Mouse (Mus musculus) WW6 (cell line): ENCODE results near the gene Spata13.

Experiments
- DNase-seq: peaks from one replicate; pipeline ENCODE4 v3.0.0-alpha.2; 2013; ENCODE audit warnings: low read depth, low spot score

The Spata13 gene

DNA sequence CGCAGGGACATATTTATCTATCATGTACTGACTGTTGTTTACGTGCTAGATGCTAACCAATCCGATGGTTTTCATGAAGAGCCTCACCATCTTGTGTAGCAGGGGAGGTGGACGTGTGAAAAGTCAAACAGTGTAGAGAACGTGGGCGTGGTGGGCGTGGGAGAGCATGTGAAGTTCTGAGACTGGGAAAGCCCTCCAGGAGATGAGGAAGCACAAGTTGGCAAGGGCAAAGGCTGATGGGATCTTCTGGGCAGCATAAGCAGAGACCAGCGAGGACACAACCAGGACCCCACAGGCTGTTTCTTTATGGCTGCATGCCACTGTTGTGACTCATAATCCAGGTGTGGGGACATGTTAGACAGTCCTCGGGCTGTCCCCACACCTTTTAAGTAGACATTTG is 5.4 kb downstream of the Spata13 start:
- DNase-seq: no peak

- no peak for DNase-seq
Measured at GRCm38 (mm10) chr14:60641120-60641519, 7.3 kb downstream of the Spata13 start.

DNA sequence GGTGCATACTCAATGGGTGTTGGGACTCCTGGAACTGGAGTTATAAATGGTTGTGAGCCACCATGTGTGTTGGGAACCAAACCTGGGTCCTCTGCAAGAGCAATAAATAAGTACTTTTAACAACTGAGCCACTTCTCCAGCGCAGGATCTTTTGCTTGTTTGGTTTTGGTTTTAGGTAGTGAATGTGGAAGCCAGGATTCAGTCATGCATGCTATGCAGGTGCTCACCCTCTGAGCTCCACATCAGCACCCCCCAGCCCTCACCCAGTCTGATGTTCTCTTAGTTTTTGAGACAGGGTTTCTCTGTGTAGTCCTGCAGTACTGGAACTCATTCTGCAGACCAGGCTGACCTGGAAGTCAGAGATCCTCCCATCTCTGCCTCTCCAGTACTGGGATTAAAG is 8.3 kb downstream of the Spata13 start:
- DNase-seq: no peak

- no peak for DNase-seq
Measured at GRCm38 (mm10) chr14:60643098-60643870, 9.5 kb downstream of the Spata13 start.

DNA sequence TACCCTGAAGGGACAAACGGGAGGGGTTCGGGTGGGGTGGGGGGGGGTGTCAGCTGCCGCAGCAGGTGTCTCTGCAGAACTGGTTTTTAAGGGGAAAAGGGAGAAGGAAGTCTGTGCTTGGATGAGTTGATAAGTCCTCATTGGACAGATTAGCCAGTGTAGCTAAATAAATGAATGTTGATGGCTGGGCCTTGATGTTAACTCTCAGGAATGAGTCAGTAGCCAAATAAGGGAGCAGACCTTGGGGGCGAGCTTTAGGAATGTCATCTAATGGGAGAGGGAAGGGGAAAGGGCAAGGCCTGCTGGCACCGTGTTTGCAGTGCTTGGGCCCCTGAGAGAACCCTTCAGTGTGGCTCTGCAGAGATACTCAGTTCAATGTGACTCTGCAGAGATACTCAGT is 12.6 kb downstream of the Spata13 start:
- no peak for DNase-seq

GRCm38 (mm10) chr14:60647885-60648284 is 14.1 kb downstream of the Spata13 start:
- no peak for DNase-seq

- DNase-seq: no peak
Measured at GRCm38 (mm10) chr14:60648956-60649355, 15.2 kb downstream of the Spata13 start.

DNA sequence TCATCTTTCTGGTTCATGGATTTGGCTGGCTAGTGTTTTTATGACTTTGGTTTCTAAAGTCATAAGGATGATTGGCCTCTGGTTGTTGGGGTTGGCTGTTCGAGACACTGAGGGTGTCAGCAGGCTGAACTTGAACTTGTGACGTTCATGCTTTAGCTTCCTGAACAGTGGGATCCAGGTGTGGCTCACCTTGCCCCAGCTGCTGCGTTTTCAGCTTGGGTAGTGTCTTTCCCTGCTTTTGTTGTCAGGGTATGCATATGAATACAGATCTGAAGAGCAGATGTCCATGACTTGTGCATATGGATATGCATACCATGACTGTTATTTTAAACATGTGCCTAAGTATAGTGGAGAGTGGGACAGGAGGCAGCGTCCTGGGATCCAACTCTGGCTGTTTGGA is 19.4 kb downstream of the Spata13 start:
- no peak for DNase-seq

GRCm38 (mm10) chr14:60653977-60654376 is 20.2 kb downstream of the Spata13 start:
- DNase-seq: no peak

- no peak for DNase-seq
Measured at GRCm38 (mm10) chr14:60654708-60655107, 20.9 kb downstream of the Spata13 start.

GRCm38 (mm10) chr14:60655941-60656700 is 22.3 kb downstream of the Spata13 start:
- no peak for DNase-seq

- DNase-seq: no peak
Measured at GRCm38 (mm10) chr14:60656701-60657085, 22.9 kb downstream of the Spata13 start.

DNA sequence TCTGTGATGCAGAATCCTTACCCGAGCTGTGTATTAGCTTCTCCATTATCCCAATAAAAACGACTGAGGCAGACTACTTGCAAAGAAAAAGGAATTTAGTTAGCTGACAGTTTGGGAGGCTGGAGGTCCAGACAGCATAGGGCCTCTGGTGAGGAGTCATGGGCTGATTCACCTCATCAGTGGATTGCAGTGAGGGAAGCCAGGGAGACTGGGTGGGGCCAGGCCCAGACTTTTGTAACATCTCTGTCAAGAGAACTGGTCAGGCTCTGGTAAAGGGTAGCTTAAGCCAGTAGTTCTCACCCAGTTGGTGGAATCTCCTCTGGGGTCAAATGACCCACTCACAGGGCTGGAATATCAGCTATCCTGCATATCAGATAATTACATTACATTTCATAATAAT is 24.1 kb downstream of the Spata13 start:
- no peak for DNase-seq

- DNase-seq: no peak
Measured at GRCm38 (mm10) chr14:60659498-60659897, 25.7 kb downstream of the Spata13 start.

- DNase-seq: no peak
Measured at GRCm38 (mm10) chr14:60660591-60660990, 26.8 kb downstream of the Spata13 start.

GRCm38 (mm10) chr14:60661281-60661680 is 27.5 kb downstream of the Spata13 start:
- DNase-seq: no peak

GRCm38 (mm10) chr14:60663309-60663940 is 29.6 kb downstream of the Spata13 start:
- no peak for DNase-seq

- DNase-seq: no peak
Measured at GRCm38 (mm10) chr14:60664641-60665040, 30.8 kb downstream of the Spata13 start.

GRCm38 (mm10) chr14:60665263-60665662 is 31.5 kb downstream of the Spata13 start:
- no peak for DNase-seq

DNA sequence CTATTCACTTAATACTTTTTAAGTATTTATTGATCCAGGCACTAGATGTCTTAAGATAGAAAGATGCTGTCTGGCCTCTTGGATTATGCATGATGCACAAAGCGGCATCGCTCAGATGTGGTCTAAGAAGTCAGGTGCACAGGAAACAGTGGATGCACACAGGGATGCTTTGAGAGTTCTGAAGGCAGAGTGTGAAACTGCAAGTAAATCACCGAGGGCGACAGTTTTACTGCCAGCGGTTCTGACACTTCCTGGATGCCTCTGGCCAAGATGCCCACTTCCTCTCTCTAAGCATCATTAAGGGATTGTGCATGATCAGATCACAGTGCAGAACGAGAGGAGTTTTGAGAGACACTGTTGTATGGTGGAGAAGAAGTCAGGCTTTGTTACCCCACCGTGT is 32.5 kb downstream of the Spata13 start:
- DNase-seq: no peak

DNA sequence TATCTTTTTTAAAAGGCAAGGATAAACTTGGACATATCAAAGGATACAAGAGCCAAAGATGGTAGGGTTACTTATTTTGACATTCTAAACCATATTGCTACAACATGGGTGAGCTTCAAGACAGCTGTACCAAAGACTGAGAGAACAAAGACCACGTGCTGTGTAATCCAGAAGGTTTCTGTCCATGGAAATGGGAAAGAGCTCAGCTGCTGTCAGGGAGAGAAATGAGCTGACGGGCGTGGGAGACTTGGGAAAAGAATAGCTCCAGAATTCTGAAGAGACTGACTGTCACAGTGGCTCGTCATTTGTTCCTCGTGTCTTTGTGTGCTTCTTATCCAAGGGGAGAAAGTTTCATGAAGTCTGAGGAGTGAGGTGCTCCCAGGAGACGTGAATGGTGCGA is 36.4 kb downstream of the Spata13 start:
- DNase-seq: no peak

GRCm38 (mm10) chr14:60671504-60671903 is 37.7 kb downstream of the Spata13 start:
- DNase-seq: no peak

DNA sequence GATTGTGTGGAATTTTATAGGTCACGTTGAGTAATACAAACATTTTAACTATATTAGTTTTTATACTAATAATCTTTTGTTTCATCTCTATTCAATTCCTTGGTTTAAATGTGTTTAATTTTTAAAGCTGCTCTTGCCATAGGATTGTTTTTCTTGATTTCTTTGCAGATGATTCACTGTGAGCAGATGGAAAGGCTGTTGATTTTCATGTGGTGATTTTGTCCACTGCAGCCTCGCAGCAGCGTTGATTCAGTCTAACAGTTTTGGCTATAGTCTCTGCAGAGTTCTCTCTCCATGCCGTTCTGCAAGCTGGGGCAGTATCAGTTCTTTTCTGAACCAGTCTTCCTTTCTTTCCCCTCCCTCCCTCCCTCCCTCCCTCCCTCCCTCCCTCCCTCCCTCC is 41.9 kb downstream of the Spata13 start:
- DNase-seq: no peak
